Mouse (Mus musculus): ENCODE results near the gene Mettl27.
"Not testable (repeated sequence)": the region's sequence is repeated elsewhere in the genome, so short reads cannot be mapped to it uniquely, and the experiment has no call there.

Mettl27 gene

DNA sequence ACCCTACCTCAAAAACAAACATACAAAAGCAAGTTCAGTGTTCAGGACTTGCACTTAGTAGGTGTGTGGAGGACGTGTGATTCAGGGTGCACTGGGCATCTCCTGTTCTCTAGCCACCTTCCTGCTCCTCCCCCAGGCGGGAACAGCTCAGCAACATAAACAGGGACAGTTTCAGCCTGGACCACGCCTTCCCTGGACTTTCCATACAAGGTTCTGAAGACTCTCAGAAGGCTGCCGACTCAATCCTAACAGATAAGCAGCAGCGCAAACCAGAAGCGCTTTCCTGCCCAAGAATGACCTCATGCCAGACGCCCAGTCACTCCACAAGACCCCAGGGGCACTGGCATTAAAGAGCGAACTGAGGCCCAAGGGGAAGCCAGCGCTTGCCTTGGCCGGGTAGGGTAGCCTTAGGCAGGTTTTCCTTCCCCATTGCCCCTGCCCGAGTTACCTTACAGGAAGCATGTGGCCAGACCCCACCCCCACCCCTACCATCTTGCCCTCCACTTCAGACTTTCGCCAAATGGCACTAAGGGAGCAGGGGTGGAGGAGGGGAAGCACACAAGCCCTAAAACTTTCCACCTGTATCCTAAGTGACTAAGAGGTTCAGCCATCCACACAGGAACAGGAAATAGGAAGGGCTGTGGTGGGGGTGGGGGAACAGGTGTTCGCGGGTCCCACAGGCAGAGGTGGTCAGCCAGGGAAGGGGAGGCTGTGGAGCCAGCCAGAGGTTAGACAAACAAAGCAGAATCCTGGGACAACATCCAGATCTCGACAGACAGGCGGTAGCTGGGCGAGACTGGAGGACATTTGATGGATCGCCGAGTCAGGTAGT, 19.1 kb downstream of the Mettl27 start:
- DNase-seq (ENCODE audit: low spot score): no peak

DNA sequence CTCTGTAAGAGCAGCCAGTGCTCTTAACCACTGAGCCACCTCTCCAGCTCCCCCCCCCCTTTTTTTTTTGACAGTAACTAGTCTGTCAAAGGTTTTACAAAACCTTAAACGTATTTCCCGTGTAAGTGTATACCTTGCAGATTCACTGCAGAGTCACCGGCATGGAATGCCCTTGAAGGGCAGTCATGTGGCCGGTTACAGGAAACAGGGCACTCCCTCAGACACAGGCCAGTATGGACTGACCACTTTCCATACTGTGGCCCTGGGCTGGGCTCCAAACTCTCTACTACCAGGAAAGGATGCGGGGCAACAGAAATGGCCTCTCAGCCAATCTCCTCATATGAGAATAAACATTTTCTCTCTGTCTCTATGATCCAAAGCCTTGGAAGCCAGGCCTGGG, 23.3 kb downstream of the Mettl27 start:
- DNase-seq (ENCODE audit: low spot score): no peak

DNA sequence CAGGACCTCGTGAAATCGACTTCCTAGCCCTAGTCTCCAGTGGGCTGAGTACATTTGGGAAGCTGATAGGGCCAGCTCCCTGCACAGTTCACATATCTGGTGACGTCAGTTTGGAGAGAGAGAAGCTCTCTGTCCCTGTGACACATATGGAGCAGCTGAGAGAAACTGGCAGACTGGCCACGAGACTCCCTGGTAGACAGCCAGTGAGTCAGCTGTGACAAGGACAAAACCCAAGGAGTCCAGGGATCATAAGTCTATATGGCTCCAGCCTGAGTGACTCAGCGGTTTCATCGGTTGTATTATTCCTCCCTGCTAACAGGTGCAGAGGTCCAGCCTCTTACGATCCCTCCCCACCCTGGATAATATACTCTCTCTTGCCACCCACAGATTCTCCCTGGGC, 26.9 kb downstream of the Mettl27 start:
- no peak for DNase-seq (ENCODE audit: low spot score)

DNA sequence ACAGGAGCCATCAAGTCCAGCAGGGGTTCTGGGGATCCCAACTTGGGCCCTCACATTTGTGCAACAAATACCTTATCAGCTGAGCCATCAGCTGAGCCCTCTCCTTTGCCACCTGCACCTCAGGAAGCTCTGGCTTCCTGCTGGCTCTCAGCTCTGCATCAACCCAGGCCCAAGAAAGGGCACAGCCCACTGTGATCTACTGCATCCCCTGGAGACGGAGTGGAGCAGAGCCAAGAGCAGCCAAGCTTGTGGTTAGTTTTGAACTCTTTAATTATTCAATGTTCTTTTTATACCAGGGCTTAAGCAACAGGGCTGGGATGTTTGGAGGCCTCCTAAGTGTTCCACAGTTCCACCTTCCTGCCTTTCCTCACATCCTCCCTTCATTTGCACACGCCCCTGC, 28.3 kb downstream of the Mettl27 start:
- DNase-seq (ENCODE audit: low spot score): no peak

DNA sequence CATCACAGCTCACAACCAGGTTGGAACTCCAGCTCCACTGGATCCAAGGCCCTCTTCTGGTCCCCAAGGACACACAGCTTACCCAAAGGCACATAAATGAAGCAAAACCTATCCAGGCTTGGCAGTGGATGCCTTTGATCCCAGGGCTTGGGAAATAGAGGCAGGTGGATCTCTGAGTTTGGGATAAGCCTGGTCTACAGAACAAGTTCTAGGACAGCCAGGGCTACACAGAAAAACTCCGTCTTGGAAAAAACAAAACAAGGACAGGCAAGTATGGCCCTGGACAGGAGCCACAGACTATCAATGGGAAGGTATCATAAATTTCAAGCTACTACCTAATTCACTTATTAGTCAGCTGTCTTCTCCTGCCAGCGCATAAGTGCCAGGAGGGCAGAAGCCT, 29.4 kb downstream of the Mettl27 start:
- DNase-seq (ENCODE audit: low spot score): no peak

DNA sequence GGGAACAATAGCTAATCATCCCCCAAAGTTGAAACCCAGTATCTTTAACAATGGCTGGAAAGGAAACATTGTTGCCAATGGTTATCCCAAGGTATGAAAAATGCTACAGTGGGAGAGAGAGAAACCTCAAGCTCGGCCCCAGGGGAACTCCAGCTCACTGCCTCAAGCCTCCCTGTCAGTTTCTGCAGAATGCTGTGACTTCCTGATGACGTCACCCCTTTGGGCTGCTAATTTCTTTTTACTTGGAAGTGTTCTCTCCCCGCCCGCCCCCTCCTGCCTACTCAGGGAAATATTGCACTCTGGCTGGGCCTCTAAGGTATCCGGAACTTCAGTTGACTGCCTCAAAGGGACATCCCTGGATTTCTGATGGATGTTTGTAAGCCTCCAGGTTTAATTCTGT, 31.4 kb downstream of the Mettl27 start:
- no peak for DNase-seq (ENCODE audit: low spot score)

DNA sequence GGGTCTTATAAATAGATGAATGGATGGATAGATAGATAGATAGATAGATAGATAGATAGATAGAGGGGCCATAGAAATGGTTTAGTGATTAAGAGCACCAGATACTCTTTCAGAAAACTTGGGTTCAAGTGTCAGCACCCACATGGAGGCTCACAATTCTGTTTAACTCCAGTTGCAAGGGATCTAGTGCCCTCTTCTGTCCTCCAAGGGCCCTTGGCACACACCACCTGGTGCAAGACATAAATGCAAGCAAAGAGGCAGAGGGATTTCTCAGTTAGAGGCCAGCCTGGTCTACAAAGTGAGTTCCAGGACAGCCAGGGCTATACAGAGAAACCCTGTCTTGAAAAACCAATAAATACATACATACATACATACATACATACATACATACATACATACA, 32.5 kb downstream of the Mettl27 start:
- not testable (repeated sequence) for DNase-seq (ENCODE audit: low spot score)

DNA sequence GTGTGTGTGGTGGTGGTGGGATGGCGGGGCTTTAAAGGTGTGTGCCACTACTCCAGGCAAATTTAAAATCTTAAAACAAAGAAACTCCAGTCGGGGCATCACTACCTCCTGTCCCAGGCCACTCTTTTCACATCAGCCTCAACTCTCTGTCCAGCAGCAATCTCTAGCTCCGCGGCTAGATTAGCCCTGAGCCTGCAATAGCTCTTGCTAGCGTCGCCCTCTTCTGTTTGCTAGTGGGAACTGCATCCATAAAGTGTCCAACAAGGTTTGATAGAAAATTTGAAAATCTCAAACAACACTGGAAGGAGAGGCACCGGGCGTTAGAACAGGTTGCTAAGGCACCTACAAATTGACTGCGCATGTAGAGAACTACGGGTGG, 33.3 kb downstream of the Mettl27 start:
- DNase-seq (ENCODE audit: low spot score): peak; percentile 76

DNA sequence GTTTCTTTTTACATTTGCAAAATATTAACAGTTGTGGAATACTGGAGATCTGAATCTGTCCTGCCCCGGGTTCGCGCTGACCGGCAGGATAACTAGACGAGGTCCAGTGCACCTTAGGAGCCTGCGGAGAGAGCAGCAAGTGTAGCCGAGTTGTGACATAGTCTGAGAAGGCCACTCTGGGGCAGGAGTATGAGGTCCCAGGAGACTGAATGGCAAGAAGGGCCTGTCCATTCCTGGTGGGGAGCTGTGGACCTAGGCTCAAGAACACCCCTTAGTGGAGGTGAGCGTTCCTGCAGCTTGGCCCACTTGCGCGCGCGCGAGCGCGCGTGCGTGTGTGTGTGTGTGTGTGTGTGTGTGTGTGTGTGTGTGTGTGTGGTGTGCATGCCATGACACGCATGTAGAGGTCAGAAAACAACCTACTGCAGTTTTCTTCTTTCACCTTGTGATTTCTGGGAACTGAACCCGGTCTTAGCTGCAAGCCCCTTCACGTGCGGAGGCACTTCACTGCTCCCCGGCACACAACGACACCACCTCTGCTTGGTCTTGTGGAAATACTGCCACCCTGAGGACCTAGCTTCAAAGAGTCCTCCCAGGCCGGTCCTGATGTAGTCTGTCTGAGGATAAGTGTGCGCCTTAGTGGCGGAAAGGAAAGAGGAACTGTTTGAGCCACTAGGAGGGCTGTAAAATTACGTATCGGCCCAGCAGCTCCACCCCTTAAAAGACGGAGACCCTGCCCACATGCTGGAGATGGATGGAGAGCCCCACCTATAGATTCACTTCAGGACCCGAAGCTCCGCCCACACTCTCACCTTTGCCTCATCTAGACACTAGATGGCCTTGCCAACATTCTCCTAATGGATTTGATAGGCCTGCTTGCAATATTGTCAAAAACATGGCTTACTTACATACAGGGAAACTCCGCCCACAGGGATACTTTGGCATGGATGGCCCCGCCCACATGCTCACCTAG, 34.0 kb downstream of the Mettl27 start:
- DNase-seq (ENCODE audit: low spot score): peak; percentile 34

DNA sequence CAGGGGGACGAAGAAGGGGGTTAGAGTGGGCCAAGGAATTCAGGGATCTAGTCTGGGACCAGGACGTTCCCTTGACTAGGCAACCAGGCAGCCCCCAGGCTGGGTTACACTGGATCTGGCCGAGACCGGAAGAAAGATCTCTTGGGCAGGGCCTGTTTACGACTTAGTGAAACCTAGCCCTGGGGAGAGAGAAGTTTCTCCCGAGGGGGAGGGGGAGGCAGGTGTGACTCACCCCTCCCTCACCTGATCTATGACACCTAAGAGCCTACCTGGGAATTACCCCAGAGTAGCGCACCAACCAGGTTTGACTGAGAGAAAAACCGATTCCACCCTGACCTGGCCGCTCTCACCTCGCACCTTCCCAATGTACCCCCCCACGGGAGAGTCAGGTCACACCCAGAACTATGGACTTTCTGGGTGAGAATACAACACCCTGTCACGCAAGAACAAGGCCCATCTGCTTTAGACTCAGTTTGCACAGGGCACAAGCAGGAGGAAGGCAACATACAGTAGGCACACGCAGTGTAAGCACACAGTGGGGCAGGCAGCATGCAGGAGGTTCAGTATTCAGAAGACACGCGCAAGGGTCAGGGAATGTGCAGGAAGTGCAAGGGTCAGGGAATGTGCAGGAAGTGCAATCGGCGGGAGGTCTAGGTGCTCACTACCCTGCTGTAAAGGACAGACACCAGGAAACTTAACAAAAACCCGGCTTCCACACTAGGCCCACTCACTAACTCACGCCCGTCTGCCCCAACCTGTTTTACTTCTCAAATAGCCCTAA, 35.2 kb downstream of the Mettl27 start:
- no peak for DNase-seq (ENCODE audit: low spot score)

DNA sequence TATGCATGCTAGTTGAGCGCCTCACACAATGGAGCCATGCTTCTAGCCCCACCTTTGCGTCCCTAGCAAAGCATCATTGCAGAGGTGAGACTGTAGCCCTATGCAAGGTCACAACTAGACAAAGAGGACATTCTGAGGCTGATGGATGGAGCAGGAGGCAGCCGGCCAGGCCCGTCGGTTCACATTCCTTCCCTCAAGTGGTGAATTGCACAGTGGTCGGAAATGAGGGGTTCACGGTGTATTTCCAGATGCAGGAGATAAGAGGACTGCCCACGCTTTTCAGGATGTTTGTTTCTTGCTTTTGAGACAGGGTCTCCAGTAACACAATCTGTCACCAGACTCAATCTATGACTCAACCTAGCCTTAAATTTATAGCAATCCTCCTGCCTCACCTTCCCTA, 38.5 kb downstream of the Mettl27 start:
- DNase-seq (ENCODE audit: low spot score): no peak

DNA sequence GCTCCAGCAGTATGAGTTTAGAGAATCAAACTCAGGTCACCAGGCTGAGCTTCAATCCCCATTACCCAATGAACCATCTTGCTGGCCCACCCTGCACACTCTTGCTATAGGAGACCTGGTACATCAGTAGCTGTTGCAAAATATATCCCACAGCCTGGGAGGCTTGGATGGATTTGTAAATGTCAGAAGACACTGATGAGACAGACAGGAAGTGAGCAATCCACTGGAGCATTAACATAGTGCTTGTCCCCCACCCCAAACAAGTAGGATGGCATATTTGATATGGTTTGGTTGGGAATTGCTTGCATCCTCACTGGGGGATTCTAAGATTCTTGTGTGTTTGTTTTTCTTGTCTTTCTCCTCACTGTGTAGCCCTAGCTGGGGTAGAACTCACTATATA, 40.9 kb downstream of the Mettl27 start:
- DNase-seq (ENCODE audit: low spot score): no peak

DNA sequence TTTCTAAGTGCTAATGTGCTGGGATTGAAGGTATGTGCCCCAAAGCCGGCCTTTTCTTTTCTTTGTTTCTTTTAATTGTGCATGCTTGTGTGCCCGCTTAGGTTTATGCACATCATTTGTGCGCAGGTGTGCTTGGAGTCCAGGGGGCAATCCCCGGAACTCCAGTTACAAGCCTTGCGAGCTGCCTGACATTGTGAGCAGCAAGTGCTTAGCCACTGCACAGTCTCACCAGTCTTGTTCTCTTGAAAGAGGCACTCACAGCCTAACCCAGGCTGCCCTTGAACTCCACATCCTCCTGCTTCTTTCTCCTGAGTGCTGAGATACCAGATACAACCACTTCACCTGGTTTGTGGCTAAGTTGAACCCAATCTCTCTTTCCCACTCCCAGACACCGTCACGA, 41.4 kb downstream of the Mettl27 start:
- no peak for DNase-seq (ENCODE audit: low spot score)

DNA sequence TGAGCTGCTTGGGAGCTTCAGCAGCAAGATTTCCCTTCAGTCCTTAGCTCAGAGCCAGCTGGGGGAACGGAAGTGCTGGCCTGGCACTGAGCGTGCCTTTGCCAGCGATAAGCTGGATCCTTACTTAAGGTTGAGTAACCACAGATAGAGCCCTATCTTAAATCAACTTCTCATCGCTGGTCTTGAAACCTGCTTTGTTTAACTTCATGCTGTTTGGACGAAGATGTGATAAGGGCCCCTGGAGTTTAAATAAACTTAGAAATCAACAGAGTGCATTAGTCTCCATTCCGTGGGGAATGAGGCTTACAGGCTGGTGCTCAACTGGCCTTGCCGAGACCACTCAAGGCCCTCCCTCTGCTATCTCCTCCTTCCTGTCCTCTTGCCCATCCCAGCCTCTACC, 42.1 kb downstream of the Mettl27 start:
- no peak for DNase-seq (ENCODE audit: low spot score)

DNA sequence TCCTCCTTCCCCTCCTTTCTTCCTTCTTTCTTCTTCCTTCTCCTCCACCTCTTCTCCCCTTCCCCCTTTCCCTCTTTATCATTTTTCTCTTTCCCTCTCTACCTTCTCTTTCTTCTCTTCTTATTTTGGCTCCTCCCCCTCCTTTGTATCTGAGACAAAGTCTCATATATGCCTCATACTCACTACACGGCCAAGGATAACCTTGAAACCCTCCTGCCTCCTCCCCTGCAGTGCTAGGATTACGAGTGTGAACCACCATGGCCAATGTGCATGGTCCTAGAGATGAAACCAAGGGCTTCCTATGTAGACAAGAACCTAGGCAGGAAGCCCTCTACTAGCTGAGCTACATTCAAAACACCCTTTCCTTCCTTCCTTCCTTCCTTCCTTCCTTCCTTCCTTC, 42.8 kb downstream of the Mettl27 start:
- DNase-seq (ENCODE audit: low spot score): no peak

DNA sequence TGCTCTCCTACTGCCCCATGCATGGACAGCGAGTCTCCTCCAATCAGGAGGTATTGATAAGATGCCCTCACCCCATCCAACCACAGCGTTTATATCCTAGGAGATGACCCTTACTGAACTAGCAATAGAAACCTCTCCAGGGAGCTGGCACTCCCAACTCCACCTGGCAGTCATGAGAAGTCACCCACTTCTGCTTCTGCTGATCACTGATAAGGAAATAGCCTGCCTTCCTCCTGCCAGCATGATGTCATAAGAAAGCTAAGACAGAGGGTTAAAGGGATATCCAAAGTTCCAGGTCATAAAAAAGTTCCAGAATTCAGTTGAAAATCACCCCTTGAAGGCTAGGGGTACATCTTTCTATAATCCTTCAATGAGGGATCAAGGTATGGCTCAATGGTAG, 44.0 kb downstream of the Mettl27 start:
- DNase-seq (ENCODE audit: low spot score): no peak

DNA sequence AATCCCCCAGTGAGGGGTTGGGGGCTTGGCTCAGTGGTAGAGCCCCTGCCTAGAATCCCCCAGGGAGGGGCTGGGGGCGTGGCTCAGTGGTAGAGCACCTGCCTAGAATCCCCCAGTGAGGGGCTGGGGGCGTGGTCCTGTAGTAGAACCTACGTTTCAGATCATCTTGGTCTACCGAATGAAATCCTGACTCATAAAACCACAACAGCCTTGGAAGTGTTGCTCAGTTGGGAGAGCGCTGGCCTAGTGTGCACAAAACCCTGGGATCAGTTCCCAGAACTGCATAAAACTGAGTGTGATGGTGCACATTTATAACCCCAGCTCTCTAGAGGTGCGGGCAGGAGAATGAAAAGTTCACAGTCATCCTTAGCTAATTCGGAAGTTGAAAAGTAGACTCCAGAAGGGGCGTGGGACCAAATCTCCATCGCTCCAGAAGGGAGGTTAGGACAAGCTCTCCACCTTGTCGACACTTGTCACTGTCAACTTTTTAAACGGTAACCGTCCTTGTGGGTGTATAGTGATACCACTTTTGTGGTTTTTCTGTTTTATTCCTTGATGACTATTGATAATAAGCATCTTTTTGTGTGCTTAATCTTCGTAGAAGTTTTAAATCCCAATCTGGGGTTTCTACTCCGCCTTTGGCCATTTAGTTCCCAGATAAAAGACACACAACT, 44.5 kb downstream of the Mettl27 start:
- DNase-seq (ENCODE audit: low spot score): no peak

DNA sequence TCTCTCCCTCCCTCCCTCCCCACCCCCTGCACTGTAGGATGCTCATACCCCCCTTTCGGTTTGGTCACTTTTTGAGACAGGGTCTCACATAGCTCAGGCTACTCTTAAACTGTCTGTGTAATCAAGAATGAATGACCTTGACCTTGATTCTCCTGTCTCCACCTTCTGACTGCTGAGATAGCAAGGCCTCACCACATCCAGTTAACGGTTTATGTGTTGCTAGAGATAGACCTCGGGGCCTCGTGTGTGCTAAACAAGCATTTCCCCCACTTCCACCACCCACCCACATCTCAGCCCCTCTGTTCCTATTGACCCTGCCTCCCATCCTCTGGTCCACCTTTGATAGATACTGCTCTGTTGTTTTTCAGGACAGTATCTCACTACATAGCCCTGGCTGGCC, 45.7 kb downstream of the Mettl27 start:
- no peak for DNase-seq (ENCODE audit: low spot score)

DNA sequence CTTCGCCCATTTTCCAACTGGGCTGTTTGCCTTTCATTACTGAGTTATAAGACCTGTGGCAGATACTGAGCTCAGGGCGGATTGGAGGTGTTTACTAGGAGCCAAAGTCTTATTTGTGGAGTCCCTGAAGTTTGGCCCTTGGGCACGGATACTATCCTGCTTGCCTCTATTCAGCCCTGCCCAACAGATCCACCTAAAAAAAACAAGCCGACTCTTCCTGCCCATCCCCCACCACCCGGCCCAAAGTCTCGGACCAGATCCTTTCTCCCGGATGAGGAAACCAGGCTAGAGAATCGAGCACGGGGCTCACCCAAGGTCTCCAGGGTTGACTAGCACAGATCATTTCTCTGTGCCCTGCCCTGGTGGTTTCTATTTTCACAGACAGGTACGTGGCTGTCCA, 49.0 kb downstream of the Mettl27 start:
- DNase-seq (ENCODE audit: low spot score): no peak

DNA sequence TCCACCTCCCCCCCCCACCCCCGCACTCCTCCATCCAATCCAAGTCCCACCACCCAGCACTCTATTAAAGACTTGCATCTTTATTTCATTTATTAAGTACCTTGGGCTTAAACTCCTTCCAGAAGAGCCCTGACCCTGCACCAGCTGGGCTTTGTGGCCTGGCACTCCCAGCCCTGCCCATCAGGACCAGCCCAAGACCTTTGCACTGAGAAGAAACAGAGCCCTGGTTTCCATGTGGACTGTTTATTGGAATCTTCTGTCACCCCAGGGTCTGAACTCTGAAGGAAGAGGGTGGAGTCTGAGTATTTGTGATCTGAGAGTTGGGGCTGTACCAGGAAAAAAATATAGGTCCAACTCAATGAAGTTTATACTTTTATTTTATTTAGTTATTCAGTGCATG, 50.9 kb downstream of the Mettl27 start:
- DNase-seq (ENCODE audit: low spot score): no peak

DNA sequence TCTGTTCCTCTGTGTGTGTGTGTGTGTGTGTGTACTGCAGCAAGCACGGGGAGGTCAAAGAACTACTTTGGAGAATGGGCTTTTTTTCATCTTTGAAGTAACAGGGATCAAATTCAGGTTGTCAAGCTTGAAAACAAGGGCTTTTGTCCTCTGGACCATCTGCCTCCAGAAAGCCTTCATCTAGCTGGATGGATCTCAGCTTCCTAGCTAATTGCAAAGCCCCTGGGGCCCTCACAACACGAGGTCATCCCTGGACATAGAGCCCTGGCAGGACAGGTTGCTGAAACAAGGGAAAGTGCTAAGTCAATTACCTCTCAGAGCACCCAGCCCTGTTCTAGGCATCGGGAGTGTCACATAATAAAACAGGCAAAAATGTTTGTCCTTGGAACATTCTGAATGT, 51.6 kb downstream of the Mettl27 start:
- DNase-seq (ENCODE audit: low spot score): no peak
